Mouse (Mus musculus) midbrain, embryonic 14.5 days (tissue): ENCODE results near the gene Gm1140. TPM values are rescaled to one million over a fixed set of nuclear protein-coding genes. Genes with fewer than 3 reads are reported as not detected.
"Not testable (repeated sequence)": the region's sequence is repeated elsewhere in the genome, so short reads cannot be mapped to it uniquely, and the experiment has no call there.

ENCODE experiments used
- ATAC-seq: fragments of 200-750 bp; cut with Nextera tagmentation; 2 replicates; pipeline ENCODE4 v1.8.0; 2017; ENCODE audit warnings: moderate number of reproducible peaks, moderate library complexity; ENCODE audit not compliant: low FRiP score, low TSS enrichment
- DNase-seq: peaks from one replicate; pipeline ENCODE4 v3.0.0-alpha.2; 2015
- H3K27ac ChIP-seq: fragments of 300-500 bp; sonication (generic); replicated peaks from 2 replicates; pipeline ENCODE4 v1.5.1; 2014; ENCODE audit warnings: mild to moderate bottlenecking, low read depth, low read length, moderate library complexity
- H3K27me3 ChIP-seq: fragments of 300-500 bp; sonication (generic); 2 replicates; pipeline ENCODE4 v1.6.1; 2014; ENCODE audit warnings: low read length, control low read depth, mixed read lengths; ENCODE audit not compliant: control insufficient read depth, insufficient read depth
- H3K36me3 ChIP-seq: fragments of 300-500 bp; sonication (generic); 2 replicates; pipeline ENCODE4 v1.6.1; 2014; ENCODE audit warnings: low read length, control low read depth; ENCODE audit not compliant: control insufficient read depth, insufficient read depth
- H3K4me1 ChIP-seq: fragments of 300-500 bp; sonication (generic); 2 replicates; pipeline ENCODE4 v1.6.1; 2014; ENCODE audit warnings: mild to moderate bottlenecking, antibody characterized with exemption, low read length, control low read depth; ENCODE audit not compliant: control insufficient read depth, insufficient read depth
- H3K4me2 ChIP-seq: fragments of 300-500 bp; sonication (generic); 2 replicates; pipeline ENCODE4 v1.6.1; 2014; ENCODE audit warnings: mild to moderate bottlenecking, low read length, moderate library complexity
- H3K4me3 ChIP-seq: fragments of 300-500 bp; sonication (generic); replicated peaks from 2 replicates; pipeline ENCODE4 v1.5.1; 2014; ENCODE audit warnings: low read depth, low read length
- H3K9ac ChIP-seq: fragments of 300-500 bp; sonication (generic); replicated peaks from 2 replicates; pipeline ENCODE4 v1.6.1; 2014; ENCODE audit warnings: mild to moderate bottlenecking, low read length, moderate library complexity
- H3K9me3 ChIP-seq: fragments of 300-500 bp; sonication (generic); 2 replicates; pipeline ENCODE4 v1.6.1; 2016; ENCODE audit warnings: low read length, control low read depth, mixed read lengths; ENCODE audit not compliant: control insufficient read depth
- WGBS: fragments of 180-500 bp; shearing (Covaris S2); extraction: QIAGEN DNeasy Blood & Tissue Kit; methylation state at CpG from one replicate; pipeline ENCODE4 v1.1.7; 2014; 5-methylcytosine and 5-hydroxymethylcytosine counted together
- polyA plus RNA-seq: library from polyadenylated mRNA; unstranded; fragments of >200 nt; fragmentation: Nextera tagmentation; extraction: Ambion mirVana; gene quantifications from 2 replicates; pipeline ENCODE4 v1.2.1, GENCODE M21; 2014

Gm1140 gene
- polyA plus RNA-seq: not detected in 2 replicates

DNA sequence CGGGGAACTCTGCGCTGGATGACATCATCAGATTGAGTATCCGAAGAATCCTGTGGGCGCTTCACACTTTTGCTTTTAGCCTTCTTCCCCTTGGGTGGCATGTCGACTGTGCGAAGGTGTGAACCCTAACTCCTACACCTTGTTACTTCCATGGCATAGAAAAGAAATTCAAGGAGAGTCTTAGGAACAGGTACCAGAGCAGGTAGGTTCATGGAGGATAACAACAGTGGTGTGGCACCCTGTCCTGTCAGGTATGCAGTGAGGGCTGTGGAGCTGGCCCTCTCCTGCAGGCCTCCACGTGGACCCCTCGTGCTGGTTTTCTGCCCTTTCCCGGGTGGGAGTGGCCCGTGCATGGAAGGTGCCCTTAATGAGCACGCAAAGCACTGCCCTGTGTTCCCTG lies at the start of gene Gm1140:
TSS of gene Gm1140 (minus strand) at position 101 of the 400 bp plus-strand sequence.
- not testable (repeated sequence) for H3K36me3 ChIP-seq, H3K9me3 ChIP-seq, H3K4me3 ChIP-seq, H3K9ac ChIP-seq, DNase-seq, H3K27me3 ChIP-seq, H3K4me1 ChIP-seq, H3K4me2 ChIP-seq, ATAC-seq, H3K27ac ChIP-seq
- 79% methylated on average over 5 of the region's 11 CpGs for WGBS

DNA sequence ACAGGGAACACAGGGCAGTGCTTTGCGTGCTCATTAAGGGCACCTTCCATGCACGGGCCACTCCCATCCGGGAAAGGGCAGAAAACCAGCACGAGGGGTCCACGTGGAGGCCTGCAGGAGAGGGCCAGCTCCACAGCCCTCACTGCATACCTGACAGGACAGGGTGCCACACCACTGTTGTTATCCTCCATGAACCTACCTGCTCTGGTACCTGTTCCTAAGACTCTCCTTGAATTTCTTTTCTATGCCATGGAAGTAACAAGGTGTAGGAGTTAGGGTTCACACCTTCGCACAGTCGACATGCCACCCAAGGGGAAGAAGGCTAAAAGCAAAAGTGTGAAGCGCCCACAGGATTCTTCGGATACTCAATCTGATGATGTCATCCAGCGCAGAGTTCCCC lies 2.0 kb upstream of the Gm1140 start, which contains the start of gene Gm14692:
TSS of gene Gm14692 (plus strand) at position 301 of the 400 bp plus-strand sequence.
- H3K9me3 ChIP-seq, H3K4me3 ChIP-seq, H3K4me2 ChIP-seq, H3K27ac ChIP-seq, ATAC-seq, H3K27me3 ChIP-seq, H3K36me3 ChIP-seq, H3K9ac ChIP-seq, DNase-seq, H3K4me1 ChIP-seq: not testable (repeated sequence)
- 95% methylated on average over 5 of the region's 10 CpGs for whole genome bisulfite sequencing

Other genes starting within 250 kb of the Gm1140 start
- gene Gm14692, start 2.1 kb upstream of the Gm1140 start, polyA plus RNA-seq: not detected in 2 replicates
- gene 4933436I01Rik, start 227.9 kb upstream of the Gm1140 start, polyA plus RNA-seq: not detected in 2 replicates